Mouse (Mus musculus): ENCODE data around the gene Glo1.
"Not testable (repeated sequence)": the region's sequence is repeated elsewhere in the genome, so short reads cannot be mapped to it uniquely, and the experiment has no call there.

The Glo1 gene

GRCm38 (mm10) chr17:30626719-30627118 is at the start of gene Glo1:
TSS of gene Glo1 (minus strand) at chr17:30626871.
- DNase-seq (ENCODE audit: low read depth), result not testable (repeated sequence)

GRCm38 (mm10) chr17:30675021-30675740 is 48.5 kb upstream of the Glo1 start:
- DNase-seq (ENCODE audit: low read depth), result no peak

GRCm38 (mm10) chr17:30673023-30673422 is 46.4 kb upstream of the Glo1 start:
- no peak for DNase-seq (ENCODE audit: low read depth)

GRCm38 (mm10) chr17:30672556-30672955 is 45.9 kb upstream of the Glo1 start:
- DNase-seq (ENCODE audit: low read depth), result no peak

GRCm38 (mm10) chr17:30664856-30665255 is 38.2 kb upstream of the Glo1 start:
- no peak for DNase-seq (ENCODE audit: low read depth)

GRCm38 (mm10) chr17:30663170-30663569 is 36.5 kb upstream of the Glo1 start:
- no peak for DNase-seq (ENCODE audit: low read depth)

GRCm38 (mm10) chr17:30662131-30662530 is 35.5 kb upstream of the Glo1 start:
- DNase-seq (ENCODE audit: low read depth), result no peak

GRCm38 (mm10) chr17:30658152-30658544 is 31.5 kb upstream of the Glo1 start:
- DNase-seq (ENCODE audit: low read depth), result peak; percentile 54

- no peak for DNase-seq (ENCODE audit: low read depth)
These were observed 31.0 kb upstream of the Glo1 start for GRCm38 (mm10) chr17:30657530-30658151.

- no peak for DNase-seq (ENCODE audit: low read depth)
These were observed 26.3 kb upstream of the Glo1 start for GRCm38 (mm10) chr17:30653010-30653409.

- DNase-seq (ENCODE audit: low read depth), result no peak
These were observed 22.1 kb upstream of the Glo1 start for GRCm38 (mm10) chr17:30648770-30649169.

GRCm38 (mm10) chr17:30640896-30641295 is 14.2 kb upstream of the Glo1 start:
- DNase-seq (ENCODE audit: low read depth), result no peak

GRCm38 (mm10) chr17:30638996-30639395 is 12.3 kb upstream of the Glo1 start:
- DNase-seq (ENCODE audit: low read depth), result no peak

GRCm38 (mm10) chr17:30637714-30638113 is 11.0 kb upstream of the Glo1 start:
- DNase-seq (ENCODE audit: low read depth), result no peak

GRCm38 (mm10) chr17:30635367-30635766 is 8.7 kb upstream of the Glo1 start:
- no peak for DNase-seq (ENCODE audit: low read depth)

- DNase-seq (ENCODE audit: low read depth), result not testable (repeated sequence)
These were observed 2.5 kb downstream of the Glo1 start, which contains the start of gene Dnah8 for GRCm38 (mm10) chr17:30624132-30624531. TSS of gene Dnah8 (plus strand) at chr17:30624354.

- no peak for DNase-seq (ENCODE audit: low read depth)
These were observed 3.5 kb downstream of the Glo1 start for GRCm38 (mm10) chr17:30623200-30623599.

- DNase-seq (ENCODE audit: low read depth), result no peak
These were observed 5.2 kb downstream of the Glo1 start for GRCm38 (mm10) chr17:30621450-30621849.

- no peak for DNase-seq (ENCODE audit: low read depth)
These were observed 6.1 kb downstream of the Glo1 start for GRCm38 (mm10) chr17:30620548-30620947.

- DNase-seq (ENCODE audit: low read depth), result no peak
These were observed 7.5 kb downstream of the Glo1 start for GRCm38 (mm10) chr17:30619153-30619552.

GRCm38 (mm10) chr17:30618136-30618891 is 8.4 kb downstream of the Glo1 start:
- DNase-seq (ENCODE audit: low read depth), result no peak

- DNase-seq (ENCODE audit: low read depth), result no peak
These were observed 10.5 kb downstream of the Glo1 start for GRCm38 (mm10) chr17:30616203-30616602.

- no peak for DNase-seq (ENCODE audit: low read depth)
These were observed 13.3 kb downstream of the Glo1 start for GRCm38 (mm10) chr17:30613350-30613749.
